Mouse (Mus musculus): ENCODE measurements around the gene Gm21863. TPM values are rescaled to one million over a fixed set of nuclear protein-coding genes. Genes with fewer than 3 reads are reported as not detected.
A peak's percentile ranks its signal among the peaks of the same experiment; 100 is the strongest.
"Not testable (repeated sequence)": the region's sequence is repeated elsewhere in the genome, so short reads cannot be mapped to it uniquely, and the experiment has no call there.

Gm21863 gene
- polyA plus RNA-seq (2014; fragmentation: Nextera tagmentation; extraction: Ambion mirVana), result not detected in 2 replicates

GRCm38 (mm10) chr12:19953869-19954555, at the start of gene Gm21863:
Gene Gm21863 (plus strand): TSS chr12:19954505.
- not testable (repeated sequence) for H3K36me3 ChIP-seq (replicated peaks; ENCODE audit: control insufficient read depth, insufficient read depth); H3K27me3 ChIP-seq (ENCODE audit: control insufficient read depth, insufficient read depth, low read length); H3K4me2 ChIP-seq (replicated peaks); H3K4me3 ChIP-seq (replicated peaks; ENCODE audit: low read length); H3K9ac ChIP-seq; H3K27ac ChIP-seq; H3K9me3 ChIP-seq (ENCODE audit: control insufficient read depth, low read length); DNase-seq (ENCODE audit: low spot score); H3K4me1 ChIP-seq (replicated peaks; ENCODE audit: control insufficient read depth, insufficient read depth, low read length)
- WGBS, result 24% methylated on average over 63 of the region's 75 CpGs
- peak; percentile 80 for ATAC-seq (ENCODE audit: low FRiP score)

GRCm38 (mm10) chr12:19928049-19928448, 26.3 kb upstream of the Gm21863 start:
- H3K4me1 ChIP-seq (replicated peaks; ENCODE audit: control insufficient read depth, insufficient read depth, low read length), result not testable (repeated sequence)

More at GRCm38 (mm10) chr12:19928049-19928448, 26.3 kb upstream of the Gm21863 start:
- H3K27ac ChIP-seq; H3K9ac ChIP-seq; H3K27me3 ChIP-seq (ENCODE audit: control insufficient read depth, insufficient read depth, low read length); H3K4me3 ChIP-seq (replicated peaks; ENCODE audit: low read length); H3K36me3 ChIP-seq (replicated peaks; ENCODE audit: control insufficient read depth, insufficient read depth); H3K4me2 ChIP-seq (replicated peaks); DNase-seq (ENCODE audit: low spot score); ATAC-seq (ENCODE audit: low FRiP score): not testable (repeated sequence)
- WGBS, result 39% methylated on average over 4 of the region's 4 CpGs
- peaks cover 11% of the 10 kb centered on the region; the same call in 1 of the 2 replicates for H3K9me3 ChIP-seq (ENCODE audit: control insufficient read depth, low read length)

Measured in hindbrain, embryonic 14.5 days (tissue).